Mouse (Mus musculus) CH12.LX (cell line): Measurements from ENCODE around the gene Lmtk2.

Experiments used
- CHD2 ChIP-seq: IDR thresholded peaks from 2 replicates; pipeline ENCODE4 v1.6.1; 2011; ENCODE audit warnings: low read length, improper control_type of control experiment
- CTCF ChIP-seq, 2 experiments: IDR thresholded peaks in 1 of 2; conservative IDR thresholded peaks in 1 of 2; 2 replicates each; pipeline ENCODE4 v1.5.1; 2011 to 2012; ENCODE audit warnings: low read depth in 2 of 2, low read length in 2 of 2, improper control_type of control experiment in 1 of 2, inconsistent platforms in 1 of 2, mild to moderate bottlenecking in 1 of 2, moderate library complexity in 1 of 2
- E2F4 ChIP-seq: IDR thresholded peaks from 2 replicates; pipeline ENCODE4 v1.6.1; 2011; ENCODE audit warnings: low read depth, low read length, improper control_type of control experiment; ENCODE audit not compliant: insufficient replicate concordance
- EP300 ChIP-seq: IDR thresholded peaks from 2 replicates; pipeline ENCODE4 v1.6.1; 2011; ENCODE audit warnings: low read length, improper control_type of control experiment
- HCFC1 ChIP-seq: IDR thresholded peaks from 2 replicates; pipeline ENCODE4 v1.6.1; 2012; ENCODE audit warnings: low read depth, mild to moderate bottlenecking, inconsistent platforms, low read length, improper control_type of control experiment
- MAX ChIP-seq: IDR thresholded peaks from 2 replicates; pipeline ENCODE4 v1.6.1; 2011; ENCODE audit warnings: low read length, improper control_type of control experiment
- MYC ChIP-seq: IDR thresholded peaks from 2 replicates; pipeline ENCODE4 v1.6.1; 2011; ENCODE audit warnings: low read depth, mild to moderate bottlenecking, improper control_type of control experiment, low read length
- POLR2A ChIP-seq: IDR thresholded peaks from 2 replicates; pipeline ENCODE4 v1.6.1; 2011; ENCODE audit warnings: low read depth, mild to moderate bottlenecking, improper control_type of control experiment, low read length
- UBTF ChIP-seq: IDR thresholded peaks from 2 replicates; pipeline ENCODE4 v1.6.1; 2012; ENCODE audit warnings: low read depth, mild to moderate bottlenecking, inconsistent platforms, low read length, improper control_type of control experiment, moderate library complexity
- ZKSCAN1 ChIP-seq: IDR thresholded peaks from 2 replicates; pipeline ENCODE4 v1.6.1; 2012; ENCODE audit warnings: low read depth, inconsistent platforms, low read length, improper control_type of control experiment, borderline replicate concordance

GRCm38 (mm10) chr5:144200616-144201015, 100.4 kb downstream of the Lmtk2 start:
- TF ChIP-seq CTCF (conservative IDR thresholded peaks at IDR 0.05 in 1 of 2, IDR thresholded peaks at IDR 0.05 in 1 of 2; ENCODE audit: low read depth in 2 of 2, low read length in 2 of 2), result no peak
- TF ChIP-seq CHD2, result no peak
- TF ChIP-seq EP300, result no peak
- TF ChIP-seq E2F4, result no peak
- no peak for TF ChIP-seq MYC
- no peak for TF ChIP-seq POLR2A
- no peak for TF ChIP-seq HCFC1
- TF ChIP-seq MAX, result no peak
- TF ChIP-seq UBTF, result no peak
- no peak for TF ChIP-seq ZKSCAN1
